In genomic region chr13:116958776-116959589, GRCm38 (mm10) we compare ENCODE assay signal across 17 mouse cellular contexts.
"Had no signal": no experiment of that assay in that cellular context is flagged by ENCODE, and none has a peak within 500 bp of the region (broad histone marks: within the 10 kb centered on the region; RNA-seq: fewer than 3 reads in every experiment).

No protein-coding gene starts in this region.

- H3K9ac ChIP-seq: limb, embryonic 12.5 days; liver, embryonic 13.5 days; liver, postnatal 0 days; lung, embryonic 15.5 days; midbrain, embryonic 12.5 days; neural tube, embryonic 12.5 days had no signal

- H3K4me1 ChIP-seq: liver, embryonic 13.5 days; lung, embryonic 15.5 days; megakaryocyte, embryonic 14.5 days; midbrain, embryonic 12.5 days; neural tube, embryonic 12.5 days had no signal

- DNase-seq: layer of hippocampus, adult 9-11 months; layer of hippocampus, postnatal 36 days; liver; liver, embryonic 13.5 days; liver, postnatal 0 days; lung, postnatal 14 days; right cerebral cortex, postnatal 4 days; spleen, adult 18-20 months; thymus, adult 18-20 months; thymus, postnatal 25 days had no signal

- H3K27ac ChIP-seq: limb, embryonic 12.5 days; liver, embryonic 13.5 days; lung, embryonic 15.5 days; macrophage; midbrain, embryonic 12.5 days; neural tube, embryonic 12.5 days had no signal

- ATAC-seq: intestine, embryonic 16.5 days; liver, postnatal 0 days had no signal

- H3K36me3 ChIP-seq: limb, embryonic 12.5 days; liver, embryonic 13.5 days; lung, embryonic 15.5 days; midbrain, embryonic 12.5 days; neural tube, embryonic 12.5 days had no signal

- H3K4me2 ChIP-seq: limb, embryonic 12.5 days; liver, embryonic 13.5 days; lung, embryonic 15.5 days; midbrain, embryonic 12.5 days; neural tube, embryonic 12.5 days had no signal

- H3K27me3 ChIP-seq: limb, embryonic 12.5 days; liver, embryonic 13.5 days; lung, embryonic 15.5 days; megakaryocyte, embryonic 14.5 days; midbrain, embryonic 12.5 days; neural tube, embryonic 12.5 days had no signal

- H3K4me3 ChIP-seq: limb, embryonic 12.5 days; liver, embryonic 13.5 days; lung, embryonic 15.5 days; megakaryocyte, embryonic 14.5 days; midbrain, embryonic 12.5 days; neural tube, embryonic 12.5 days had no signal

- H3K9me3 ChIP-seq: limb, embryonic 12.5 days; liver, embryonic 13.5 days; lung, embryonic 15.5 days; megakaryocyte, embryonic 14.5 days; midbrain, embryonic 12.5 days; neural tube, embryonic 12.5 days had no signal
